Mouse (Mus musculus) liver, embryonic 14.5 days (tissue): ENCODE data around the gene Sytl1. TPM values are rescaled to one million over a fixed set of nuclear protein-coding genes. Genes with fewer than 3 reads are reported as not detected.
A peak's percentile ranks its signal among the peaks of the same experiment; 100 is the strongest.

Experiments used
- ATAC-seq: fragments of 200-750 bp; cut with Nextera tagmentation; 2 replicates; pipeline ENCODE4 v1.8.0; 2017; ENCODE audit warnings: moderate number of reproducible peaks, mild to moderate bottlenecking, moderate library complexity; ENCODE audit not compliant: insufficient read depth
- DNase-seq, 3 experiments: peaks; one replicate each; pipeline ENCODE4 v3.0.0-alpha.2; 2012 to 2013; ENCODE audit warnings: low read depth in 3 of 3, low spot score in 3 of 3
- H3K27ac ChIP-seq: fragments of 300-500 bp; sonication (generic); 2 replicates; pipeline ENCODE4 v1.5.1; 2014; ENCODE audit warnings: moderate library complexity, mild to moderate bottlenecking, control low read depth, inconsistent platforms
- H3K27me3 ChIP-seq: fragments of 300-500 bp; sonication (generic); 2 replicates; pipeline ENCODE4 v1.6.1; 2014; ENCODE audit warnings: mild to moderate bottlenecking, low read length, moderate library complexity; ENCODE audit not compliant: control insufficient read depth, insufficient read depth
- H3K36me3 ChIP-seq: fragments of 300-500 bp; sonication (generic); replicated peaks from 2 replicates; pipeline ENCODE4 v1.6.1; 2014; ENCODE audit warnings: low read depth; ENCODE audit not compliant: control insufficient read depth, insufficient read depth
- H3K4me1 ChIP-seq, 2 experiments: fragments of 200-500 bp in 1 of 2; fragments of 300-500 bp in 1 of 2; sonication (generic) in 1 of 2; replicated peaks; 2 replicates each; pipeline ENCODE4 v1.6.1; 2012 to 2014; ENCODE audit warnings: antibody characterized with exemption in 1 of 2, inconsistent platforms in 1 of 2, low read length in 1 of 2; ENCODE audit not compliant: control insufficient read depth in 2 of 2, insufficient read depth in 2 of 2
- H3K4me2 ChIP-seq: fragments of 300-500 bp; sonication (generic); 2 replicates; pipeline ENCODE4 v1.6.1; 2014; ENCODE audit warnings: low read depth, mild to moderate bottlenecking, control low read depth, moderate library complexity
- H3K4me3 ChIP-seq, 2 experiments: fragments of 200-500 bp in 1 of 2; fragments of 300-500 bp in 1 of 2; sonication (generic) in 1 of 2; 2 replicates each; pipeline ENCODE4 v1.5.1; 2012 to 2014; ENCODE audit warnings: low read depth in 2 of 2, low read length in 2 of 2, mild to moderate bottlenecking in 2 of 2, control low read depth in 1 of 2, inconsistent platforms in 1 of 2, moderate library complexity in 1 of 2; ENCODE audit not compliant: insufficient read depth in 1 of 2
- H3K9ac ChIP-seq: fragments of 300-500 bp; sonication (generic); replicated peaks from 2 replicates; pipeline ENCODE4 v1.6.1; 2014; ENCODE audit warnings: mild to moderate bottlenecking, control low read depth, moderate library complexity
- H3K9me3 ChIP-seq: fragments of 300-500 bp; sonication (generic); 2 replicates; pipeline ENCODE4 v1.6.1; 2016; ENCODE audit warnings: low read length, mixed read lengths; ENCODE audit not compliant: control insufficient read depth
- CTCF ChIP-seq: IDR thresholded peaks from 2 replicates; pipeline ENCODE4 v1.5.1; 2016; ENCODE audit warnings: antibody characterized with exemption, low read depth, control low read depth
- EP300 ChIP-seq: IDR thresholded peaks from 2 replicates; pipeline ENCODE4 v1.6.1; 2016; ENCODE audit warnings: antibody characterized with exemption, low read depth
- WGBS: fragments of 180-500 bp; shearing (Covaris S2); extraction: QIAGEN DNeasy Blood & Tissue Kit; methylation state at CpG from one replicate; pipeline ENCODE4 v1.1.7; 2014; ENCODE audit not compliant: insufficient replicate concordance; 5-methylcytosine and 5-hydroxymethylcytosine counted together
- polyA plus RNA-seq, 2 experiments: library from polyadenylated mRNA; depleted of rRNA in 1 of 2; stranded (reverse) in 1 of 2; unstranded in 1 of 2; fragments of >200 nt; fragmentation: Nextera tagmentation in 1 of 2; extraction: Ambion mirVana in 1 of 2; gene quantifications; 2 replicates each; pipeline versions ENCODE4 v1.2.1 to v1.2.3; 2012 to 2014

Gene Sytl1
- polyA plus RNA-seq, 2 experiments, result 0.48 to 0.52 TPM

GRCm38 (mm10) chr4:133302668-133303067, 39.8 kb upstream of the Sytl1 start:
- ATAC-seq (no peak), DNase-seq (no peak)
- WGBS, result 57% methylated on average over 5 of the region's 5 CpGs
- Histone ChIP-seq H3K4me3 (no peak overlapping the region), H3K9me3 (no peaks in the 10 kb centered on the region), H3K4me1 (no peaks in the 10 kb centered on the region), H3K27me3 (no peaks in the 10 kb centered on the region), H3K4me2 (no peak overlapping the region), H3K9ac (no peak overlapping the region), H3K36me3 (peaks cover 3% of the 10 kb centered on the region; the same call in 1 of the 2 replicates), H3K27ac (no peak overlapping the region)
- TF ChIP-seq EP300 (no peak), CTCF (no peak)

GRCm38 (mm10) chr4:133301802-133302201, 38.9 kb upstream of the Sytl1 start:
- H3K36me3 ChIP-seq, result peaks cover 3% of the 10 kb centered on the region; the same call in 1 of the 2 replicates
- ATAC-seq, result no peak
- DNase-seq, result no peak
- no peak for TF ChIP-seq EP300
- TF ChIP-seq CTCF, result peak; percentile 97
- WGBS, result 30% methylated on average over 4 of the region's 4 CpGs
- H3K4me2 ChIP-seq, result no peak overlapping the region
- H3K4me1 ChIP-seq, result no peaks in the 10 kb centered on the region
- no peak overlapping the region for H3K27ac ChIP-seq
- no peaks in the 10 kb centered on the region for H3K27me3 ChIP-seq
- H3K9ac ChIP-seq, result no peak overlapping the region
- H3K4me3 ChIP-seq, result no peak overlapping the region
- H3K9me3 ChIP-seq, result no peaks in the 10 kb centered on the region

GRCm38 (mm10) chr4:133300421-133300820, 37.5 kb upstream of the Sytl1 start:
- H3K36me3 ChIP-seq, result peaks cover 3% of the 10 kb centered on the region; the same call in 1 of the 2 replicates
- no peak for DNase-seq
- H3K9me3 ChIP-seq, result no peaks in the 10 kb centered on the region
- no peak for ATAC-seq
- H3K9ac ChIP-seq, result no peak overlapping the region
- H3K27ac ChIP-seq, result no peak overlapping the region
- H3K4me1 ChIP-seq, result no peaks in the 10 kb centered on the region
- no peak overlapping the region for H3K4me3 ChIP-seq
- WGBS, result 86% methylated on average over 11 of the region's 11 CpGs
- TF ChIP-seq EP300, result no peak
- no peak for TF ChIP-seq CTCF
- no peaks in the 10 kb centered on the region for H3K27me3 ChIP-seq
- H3K4me2 ChIP-seq, result no peak overlapping the region

- Histone ChIP-seq H3K4me1 (no peaks in the 10 kb centered on the region), H3K4me3 (no peak overlapping the region), H3K36me3 (peaks cover 3% of the 10 kb centered on the region; the same call in 1 of the 2 replicates), H3K9ac (no peak overlapping the region), H3K4me2 (no peak overlapping the region), H3K27me3 (no peaks in the 10 kb centered on the region), H3K27ac (no peak overlapping the region), H3K9me3 (no peaks in the 10 kb centered on the region)
- ATAC-seq, result no peak
- TF ChIP-seq EP300 (no peak), CTCF (no peak)
- WGBS, result 74% methylated on average over 5 of the region's 5 CpGs
- DNase-seq, result no peak
These were observed 36.8 kb upstream of the Sytl1 start for GRCm38 (mm10) chr4:133299701-133300100.

GRCm38 (mm10) chr4:133298516-133299365, 35.8 kb upstream of the Sytl1 start:
- Histone ChIP-seq H3K36me3 (peaks cover 3% of the 10 kb centered on the region; the same call in 1 of the 2 replicates), H3K9me3 (no peaks in the 10 kb centered on the region), H3K9ac (no peak overlapping the region), H3K27me3 (no peaks in the 10 kb centered on the region), H3K4me3 (no peak overlapping the region), H3K4me2 (no peak overlapping the region), H3K27ac (no peak overlapping the region), H3K4me1 (no peaks in the 10 kb centered on the region)
- DNase-seq, result no peak
- no peak for TF ChIP-seq CTCF
- no peak for TF ChIP-seq EP300
- ATAC-seq, result no peak
- WGBS, result 58% methylated on average over 12 of the region's 12 CpGs
